Mouse (Mus musculus) ES-E14 (cell line): ENCODE measurements around the gene Plagl2.

Experiments used
- CHD2 ChIP-seq: IDR thresholded peaks from 2 replicates; pipeline ENCODE4 v1.6.1; 2014; ENCODE audit warnings: mild to moderate bottlenecking, low read depth, low read length, inconsistent platforms
- MAFK ChIP-seq: IDR thresholded peaks from 2 replicates; pipeline ENCODE4 v1.6.1; 2014; ENCODE audit warnings: mild to moderate bottlenecking, low read depth, low read length, inconsistent platforms; ENCODE audit not compliant: insufficient read depth
- ZC3H11A ChIP-seq: IDR thresholded peaks from 2 replicates; pipeline ENCODE4 v1.6.1; 2012; ENCODE audit warnings: low read depth, mild to moderate bottlenecking, inconsistent platforms, low read length, borderline replicate concordance
- ZNF384 ChIP-seq: IDR thresholded peaks from 2 replicates; pipeline ENCODE4 v1.6.1; 2012; ENCODE audit warnings: low read depth, low read length, inconsistent platforms

- no peak for TF ChIP-seq CHD2
- TF ChIP-seq ZNF384: no peak
- no peak for TF ChIP-seq ZC3H11A
- TF ChIP-seq MAFK: no peak
These were observed 33.7 kb upstream of the Plagl2 start for GRCm38 (mm10) chr2:153274919-153275247.
